Mouse (Mus musculus) bone marrow macrophage, adult 2 months (primary cell): Measurements from ENCODE around the gene Col3a1.

Source experiments
- CTCF ChIP-seq: IDR thresholded peaks from 2 replicates; pipeline ENCODE4 v1.5.1; 2012; ENCODE audit warnings: low read depth, mild to moderate bottlenecking, low read length, moderate library complexity
- POLR2A ChIP-seq: IDR thresholded peaks from 2 replicates; pipeline ENCODE4 v1.6.1; 2012; ENCODE audit warnings: mild to moderate bottlenecking, low read depth, low read length, borderline replicate concordance

DNA sequence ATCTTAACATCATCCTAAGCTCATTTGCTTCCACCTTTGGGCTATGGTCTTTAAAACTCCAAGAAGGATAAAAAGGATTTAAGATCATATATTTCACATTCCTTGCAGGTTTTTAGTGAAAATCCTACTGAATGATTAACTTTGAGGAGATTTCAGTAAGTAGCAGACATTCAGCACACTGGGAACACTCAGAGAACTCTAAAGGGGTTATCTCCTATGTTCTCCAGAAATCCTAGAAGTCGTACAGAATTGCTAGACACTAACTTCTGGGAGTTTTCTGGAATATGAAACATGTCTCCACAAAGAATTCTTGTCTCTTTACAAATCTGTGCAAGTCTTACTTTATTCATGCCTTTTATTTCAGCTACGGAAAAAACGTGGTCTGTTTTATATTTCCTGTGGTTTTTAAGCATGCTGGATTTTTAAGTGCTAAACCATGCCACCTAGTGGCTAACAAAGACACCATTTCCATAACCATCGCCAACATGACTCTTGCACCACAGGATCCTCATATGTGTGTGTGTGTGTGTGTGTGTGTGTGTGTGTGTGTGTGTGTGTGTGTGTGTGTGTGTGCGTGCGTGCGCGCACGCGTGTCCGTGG lies 2.5 kb downstream of the Col3a1 start:
- TF ChIP-seq POLR2A (no peak), CTCF (no peak)
